Mouse (Mus musculus) limb, embryonic 13.5 days (tissue): ENCODE results near the gene Gm11568. TPM values are rescaled to one million over a fixed set of nuclear protein-coding genes. Genes with fewer than 3 reads are reported as not detected.

ENCODE experiments used
- polyA plus RNA-seq: library from polyadenylated mRNA; unstranded; fragments of >200 nt; fragmentation: Nextera tagmentation; extraction: Ambion mirVana; gene quantifications from 2 replicates; pipeline ENCODE4 v1.2.1, GENCODE M21; 2015

Gm11568 gene
- polyA plus RNA-seq, 1 experiment from 2014 or later = not detected

Other genes starting within 250 kb of the Gm11568 start
- gene Gm11937, start 247.7 kb upstream of the Gm11568 start, polyA plus RNA-seq = not detected in 2 replicates
- not detected in 2 replicates for gene Krtap2-4, start 243.1 kb upstream of the Gm11568 start, polyA plus RNA-seq
- gene Gm11562, start 237.5 kb upstream of the Gm11568 start, polyA plus RNA-seq = not detected in 2 replicates
- gene Krtap4-1, start 229.7 kb upstream of the Gm11568 start, polyA plus RNA-seq = not detected in 2 replicates
- gene Krtap4-2, start 222.8 kb upstream of the Gm11568 start, polyA plus RNA-seq = not detected in 2 replicates
- gene Krtap4-7, start 213.8 kb upstream of the Gm11568 start, polyA plus RNA-seq = not detected in 2 replicates
- not detected in 2 replicates for gene Gm11555, start 207.7 kb upstream of the Gm11568 start, polyA plus RNA-seq
- not detected in 2 replicates for gene Gm11563, start 199.0 kb upstream of the Gm11568 start, polyA plus RNA-seq
- gene Krtap4-6, start 192.0 kb upstream of the Gm11568 start, polyA plus RNA-seq = not detected in 2 replicates
- gene Gm14190, start 167.2 kb upstream of the Gm11568 start, polyA plus RNA-seq = not detected in 2 replicates
- not detected in 2 replicates for gene Gm14180, start 123.6 kb upstream of the Gm11568 start, polyA plus RNA-seq
- gene Gm11595, start 85.0 kb upstream of the Gm11568 start, polyA plus RNA-seq = not detected in 2 replicates
- gene Krtap4-8, start 77.2 kb upstream of the Gm11568 start, polyA plus RNA-seq = not detected in 2 replicates
- gene Krtap4-9, start 72.7 kb upstream of the Gm11568 start, polyA plus RNA-seq = not detected in 2 replicates
- gene Gm11596, start 64.5 kb upstream of the Gm11568 start, polyA plus RNA-seq = not detected in 2 replicates
- not detected in 2 replicates for gene Gm11569, start 59.0 kb upstream of the Gm11568 start, polyA plus RNA-seq
- gene Gm11554, start 53.5 kb upstream of the Gm11568 start, polyA plus RNA-seq = not detected in 2 replicates
- gene Krtap4-13, start 48.0 kb upstream of the Gm11568 start, polyA plus RNA-seq = not detected in 2 replicates
- gene Gm11564, start 42.3 kb upstream of the Gm11568 start, polyA plus RNA-seq = not detected in 2 replicates
- not detected in 2 replicates for gene 2300003K06Rik, start 19.9 kb upstream of the Gm11568 start, polyA plus RNA-seq
- gene Krtap4-16, start 6.3 kb upstream of the Gm11568 start, polyA plus RNA-seq = not detected in 2 replicates
- not detected in 2 replicates for gene Gm11559, start 6.6 kb downstream of the Gm11568 start, polyA plus RNA-seq
- gene Krtap9-1, start 15.5 kb downstream of the Gm11568 start, polyA plus RNA-seq = not detected in 2 replicates
- not detected in 2 replicates for gene Gm11567, start 21.3 kb downstream of the Gm11568 start, polyA plus RNA-seq
- gene Krtap31-1, start 50.0 kb downstream of the Gm11568 start, polyA plus RNA-seq = not detected in 2 replicates
- gene Gm11565, start 56.8 kb downstream of the Gm11568 start, polyA plus RNA-seq = not detected in 2 replicates
- not detected in 2 replicates for gene Krtap31-2, start 78.4 kb downstream of the Gm11568 start, polyA plus RNA-seq
- not detected in 2 replicates for gene Krtap9-5, start 90.6 kb downstream of the Gm11568 start, polyA plus RNA-seq
- gene Krtap29-1, start 121.1 kb downstream of the Gm11568 start, polyA plus RNA-seq = not detected in 2 replicates
- not detected in 2 replicates for gene Krtap16-1, start 128.7 kb downstream of the Gm11568 start, polyA plus RNA-seq
- gene Krtap17-1, start 136.1 kb downstream of the Gm11568 start, polyA plus RNA-seq = 0.52 and 0.66 TPM in 2 replicates
- not detected in 2 replicates for gene Krt33a, start 158.3 kb downstream of the Gm11568 start, polyA plus RNA-seq
- gene Krt33b, start 172.0 kb downstream of the Gm11568 start, polyA plus RNA-seq = 0.38 and 0.43 TPM in 2 replicates
- gene Krt34, start 183.6 kb downstream of the Gm11568 start, polyA plus RNA-seq = not detected in 2 replicates
- gene Krt31, start 192.6 kb downstream of the Gm11568 start, polyA plus RNA-seq = 0.11 TPM in 1 of 2 replicates, not detected in the other
- not detected in 2 replicates for gene Krt32, start 230.3 kb downstream of the Gm11568 start, polyA plus RNA-seq
- 0.80 and 1.0 TPM in 2 replicates for gene Krt35, start 238.3 kb downstream of the Gm11568 start, polyA plus RNA-seq
- gene Krt36, start 247.7 kb downstream of the Gm11568 start, polyA plus RNA-seq = 0.14 TPM in 1 of 2 replicates, not detected in the other